ENCODE assay signal across 29 mouse cellular contexts in genomic region chr4:47430557-47430956, GRCm38 (mm10). TPM values are rescaled to one million over a fixed set of nuclear protein-coding genes. Genes with fewer than 3 reads are reported as not detected.
DNase-seq lines count a peak whose midpoint lies in the region; ATAC-seq and TF ChIP-seq lines count a peak whose summit lies in the region.
"Had no signal": no experiment of that assay in that cellular context is flagged by ENCODE, and none has a peak within 500 bp of the region (broad histone marks: within the 10 kb centered on the region; RNA-seq: fewer than 3 reads in every experiment).

No protein-coding gene starts in this region.

- no peak for TF ChIP-seq POLR2A in MEL (IDR thresholded peaks at IDR 0.05; ENCODE audit: control insufficient read depth in 1 of 2, insufficient read depth in 1 of 2, low read depth in 1 of 2, low read length in 2 of 2, poor library complexity in 1 of 2)

- no peak overlapping the region for H3K4me2 ChIP-seq in lung, postnatal 0 days (replicated peaks; ENCODE audit: low read depth, low read length)
- H3K4me2 ChIP-seq: embryonic facial prominence, embryonic 13.5 days; heart, embryonic 13.5 days; hindbrain, embryonic 14.5 days; lung, embryonic 15.5 days; midbrain, embryonic 13.5 days; neural tube, embryonic 13.5 days had no signal

- no peaks in the 10 kb centered on the region for H3K36me3 ChIP-seq in lung, postnatal 0 days (ENCODE audit: insufficient read depth, low read length)
- H3K36me3 ChIP-seq in MEL (ENCODE audit: control insufficient read depth in 1 of 2, insufficient read depth in 2 of 2, low read length in 2 of 2), result no peaks in the 10 kb centered on the region
- H3K36me3 ChIP-seq: embryonic facial prominence, embryonic 13.5 days; heart, embryonic 13.5 days; lung, embryonic 15.5 days; midbrain, embryonic 13.5 days; neural tube, embryonic 13.5 days had no signal

- no peak overlapping the region for H3K4me3 ChIP-seq in lung, postnatal 0 days (ENCODE audit: low read depth, low read length)
- H3K4me3 ChIP-seq in MEL (ENCODE audit: control insufficient read depth in 1 of 2, insufficient read depth in 1 of 2, low read depth in 2 of 2, low read length in 2 of 2), result no peak overlapping the region
- H3K4me3 ChIP-seq: embryonic facial prominence, embryonic 13.5 days; erythroblast, embryonic 14.5 days; gastrocnemius, adult 2 months; heart, embryonic 13.5 days; lung, embryonic 15.5 days; midbrain, embryonic 13.5 days; neural tube, embryonic 13.5 days had no signal

- 0 out of 2 replicates have a peak, but pooled peaks have one; percentile 20 for TF ChIP-seq CTCF in lung, postnatal 0 days (IDR thresholded peaks at IDR 0.05)
- no peak for TF ChIP-seq CTCF in MEL (IDR thresholded peaks at IDR 0.05 in 2 of 3, conservative IDR thresholded peaks at IDR 0.05 in 1 of 3; ENCODE audit: control insufficient read depth in 1 of 3, insufficient read depth in 1 of 3, low read depth in 2 of 3, low read length in 3 of 3, poor library complexity in 1 of 3, severe bottlenecking in 1 of 3)

- no peaks in the 10 kb centered on the region for H3K9me3 ChIP-seq in lung, postnatal 0 days (ENCODE audit: low read length)
- H3K9me3 ChIP-seq in MEL (replicated peaks; ENCODE audit: insufficient read depth, low read length), result no peaks in the 10 kb centered on the region
- H3K9me3 ChIP-seq: embryonic facial prominence, embryonic 13.5 days; lung, embryonic 15.5 days; midbrain, embryonic 13.5 days; neural tube, embryonic 13.5 days had no signal

- no peak for TF ChIP-seq EP300 in lung, postnatal 0 days (IDR thresholded peaks at IDR 0.05)
- no peak for TF ChIP-seq EP300 in MEL (IDR thresholded peaks at IDR 0.05; ENCODE audit: low read depth in 1 of 2, low read length in 2 of 2)

- peak; percentile 66 for DNase-seq in heart, adult 11 months
- DNase-seq in heart, adult 8-10 months (ENCODE audit: low spot score), result no peak
- DNase-seq in lung, postnatal 0 days (ENCODE audit: low spot score), result peak; percentile 36
- DNase-seq in lung, postnatal 10 days, result no peak
- DNase-seq in MEL (ENCODE audit: low read depth, low spot score), result peak; percentile 36
- no peak for DNase-seq in urinary bladder, postnatal 14 days (ENCODE audit: low spot score)
- no peak for DNase-seq in heart, adult 9 months (ENCODE audit: low spot score in 2 of 2)
- DNase-seq: adrenal gland, adult 8-10 months; B cell, adult 2 months; cerebellum, adult 2 months; cerebellum, postnatal 14 days; gastrocnemius, adult 2 months; heart, postnatal 10 days; kidney, adult 2 months; kidney, postnatal 10 days; layer of hippocampus, adult 9-11 months; liver; thymus, postnatal 14 days had no signal

- H3K4me1 ChIP-seq in lung, postnatal 0 days (ENCODE audit: insufficient read depth, low read depth, low read length), result no peaks in the 10 kb centered on the region
- H3K4me1 ChIP-seq in MEL (ENCODE audit: control insufficient read depth in 1 of 2, insufficient read depth in 2 of 2, low read length in 2 of 2), result no peaks in the 10 kb centered on the region
- H3K4me1 ChIP-seq: embryonic facial prominence, embryonic 13.5 days; lung, embryonic 15.5 days had no signal

- 0 out of 2 replicates have a peak, but pooled peaks have one; percentile 9 for ATAC-seq in lung, postnatal 0 days
- peak; percentile 39; the same call in 1 of the 2 replicates for ATAC-seq in megakaryocyte progenitor cell, adult 5-6 weeks (replicated peaks; ENCODE audit: poor library complexity)
- ATAC-seq: forebrain, embryonic 16.5 days; inflammation-experienced regulatory T-cells, adult 6 months; midbrain, embryonic 13.5 days had no signal

- 31% methylated on average over 6 of the region's 6 CpGs for WGBS in lung, postnatal 0 days

- no peaks in the 10 kb centered on the region for H3K27me3 ChIP-seq in lung, postnatal 0 days (replicated peaks; ENCODE audit: insufficient read depth, low read length)
- H3K27me3 ChIP-seq in MEL (ENCODE audit: control insufficient read depth in 1 of 2, insufficient read depth in 2 of 2, low read length in 2 of 2), result no peaks in the 10 kb centered on the region; a peak in 1 of 4 replicates
- H3K27me3 ChIP-seq: embryonic facial prominence, embryonic 13.5 days; lung, embryonic 15.5 days; midbrain, embryonic 13.5 days had no signal

- H3K9ac ChIP-seq in lung, postnatal 0 days (replicated peaks; ENCODE audit: low read depth), result no peak overlapping the region
- H3K9ac ChIP-seq in MEL (ENCODE audit: control insufficient read depth, low read depth, low read length, poor library complexity, severe bottlenecking), result no peak overlapping the region
- H3K9ac ChIP-seq: embryonic facial prominence, embryonic 13.5 days; heart, embryonic 13.5 days; hindbrain, embryonic 14.5 days; liver, embryonic 14.5 days; lung, embryonic 15.5 days; midbrain, embryonic 13.5 days; neural tube, embryonic 13.5 days had no signal

- no peak overlapping the region for H3K27ac ChIP-seq in lung, postnatal 0 days (ENCODE audit: low read length)
- H3K27ac ChIP-seq in MEL (ENCODE audit: control insufficient read depth, low read depth, low read length), result no peak overlapping the region
- H3K27ac ChIP-seq: embryonic facial prominence, embryonic 13.5 days; gastrocnemius, adult 2 months; heart, embryonic 13.5 days; hindbrain, embryonic 14.5 days; liver, embryonic 14.5 days; lung, embryonic 15.5 days; midbrain, embryonic 13.5 days; neural tube, embryonic 13.5 days had no signal

- TF ChIP-seq RAD21 in MEL (IDR thresholded peaks at IDR 0.05; ENCODE audit: low read depth, low read length), result no peak

- no peaks in the 10 kb centered on the region for H3K79me2 ChIP-seq in MEL (ENCODE audit: control insufficient read depth, insufficient read depth, low read length, poor library complexity)

TF ChIP-seq in MEL, 35 proteins besides CTCF, POLR2A, EP300 and RAD21:
- no peak for TF ChIP-seq MAFK (IDR thresholded peaks at IDR 0.05; ENCODE audit: borderline replicate concordance, low read depth, low read length)
- TF ChIP-seq SMC3 (IDR thresholded peaks at IDR 0.05; ENCODE audit: low read depth, low read length), result peak; percentile 2; the same call in 1 of the 2 replicates

RNA-seq across cellular contexts. Expression of gene Alg2, which starts 43.6 kb away (rescaled TPM):
- 1 to 10 TPM; 5.5 to 6.7 (median 5.7) TPM for total RNA-seq in heart, adult 8-10 months (2022)
- 21.2 and 21.9 TPM in 2 replicates for polyA plus RNA-seq in lung, postnatal 0 days (2015; fragmentation: Nextera tagmentation; extraction: Ambion mirVana)
- 10.1 and 11.6 TPM in 2 replicates for total RNA-seq in MEL (2012; rRNA removed)
- polyA plus RNA-seq in MEL (2012; ENCODE audit: insufficient read depth in 1 of 2, insufficient read length in 2 of 2, low read depth in 1 of 2, low replicate concordance in 2 of 2, missing spikeins in 1 of 2), result 10 to 100 TPM; 31.3 to 48.1 TPM
- 43.4 and 48.4 TPM in 2 replicates for total RNA-seq in megakaryocyte progenitor cell, adult 5-6 weeks (2015)
- 18.0 and 19.5 TPM in 2 replicates for total RNA-seq in megakaryocyte progenitor cell, adult 5-6 weeks (2017)

RNA-seq across cellular contexts. Expression of gene Sec61b, which starts 43.9 kb away (rescaled TPM):
- 10 to 100 TPM; 19.1 to 25.0 (median 19.2) TPM for total RNA-seq in heart, adult 8-10 months (2022)
- 304 and 337 TPM in 2 replicates for polyA plus RNA-seq in lung, postnatal 0 days (2015; fragmentation: Nextera tagmentation; extraction: Ambion mirVana)
- total RNA-seq in MEL (2012; rRNA removed), result 538 and 557 TPM in 2 replicates
- polyA plus RNA-seq in MEL (2012; ENCODE audit: insufficient read depth in 1 of 2, insufficient read length in 2 of 2, low read depth in 1 of 2, low replicate concordance in 2 of 2, missing spikeins in 1 of 2), result 100 to 1,000 TPM in 1 of 2 experiments, not detected in 1; 329 TPM
- 584 and 670 TPM in 2 replicates for total RNA-seq in megakaryocyte progenitor cell, adult 5-6 weeks (2015)
- total RNA-seq in megakaryocyte progenitor cell, adult 5-6 weeks (2017), result 230 and 279 TPM in 2 replicates

Comparison
In these comparisons a context has a peak if more than half of its experiments do, and no peak if none do; other contexts are left out.
1. DNase-seq: peak in heart, adult 11 months (single experiment), lung, postnatal 0 days (single experiment) and MEL (single experiment); none in heart, adult 8-10 months (single experiment), lung, postnatal 10 days (single experiment), urinary bladder, postnatal 14 days (single experiment) and heart, adult 9 months (0 of 2).
2. RNA of gene Sec61b, which starts 43.9 kb away (total RNA-seq): 230 to 670 TPM in megakaryocyte progenitor cell, adult 5-6 weeks and 538 to 557 TPM in MEL; 19.1 to 25.0 TPM in heart, adult 8-10 months; every median in the first group is over 4 times any median in the second.